ENCODE assay signal across 35 mouse cellular contexts in genomic region chr19:7604107-7604506, GRCm38 (mm10). TPM values are rescaled to one million over a fixed set of nuclear protein-coding genes. Genes with fewer than 3 reads are reported as not detected.
"Had no signal": no experiment of that assay in that cellular context is flagged by ENCODE, and none has a peak within 500 bp of the region (broad histone marks: within the 10 kb centered on the region; RNA-seq: fewer than 3 reads in every experiment).

No protein-coding gene starts in this region.

- H3K4me3 ChIP-seq: embryonic facial prominence, embryonic 10.5 days; embryonic facial prominence, embryonic 12.5 days; embryonic facial prominence, embryonic 13.5 days; embryonic facial prominence, embryonic 15.5 days; erythroblast, embryonic 14.5 days; forebrain, embryonic 10.5 days; forebrain, embryonic 12.5 days; forebrain, embryonic 13.5 days; forebrain, embryonic 15.5 days; gastrocnemius, adult 2 months; heart, adult 2 months had no signal

- H3K36me3 ChIP-seq: embryonic facial prominence, embryonic 10.5 days; embryonic facial prominence, embryonic 12.5 days; embryonic facial prominence, embryonic 13.5 days; embryonic facial prominence, embryonic 15.5 days; forebrain, embryonic 10.5 days; forebrain, embryonic 12.5 days; forebrain, embryonic 15.5 days had no signal

- H3K27ac ChIP-seq: embryonic facial prominence, embryonic 10.5 days; embryonic facial prominence, embryonic 12.5 days; embryonic facial prominence, embryonic 13.5 days; embryonic facial prominence, embryonic 15.5 days; forebrain, embryonic 10.5 days; forebrain, embryonic 13.5 days; forebrain, embryonic 15.5 days; gastrocnemius, adult 2 months; heart, adult 2 months had no signal

- H3K9ac ChIP-seq: embryonic facial prominence, embryonic 12.5 days; embryonic facial prominence, embryonic 13.5 days; embryonic facial prominence, embryonic 15.5 days; forebrain, embryonic 12.5 days; forebrain, embryonic 13.5 days; forebrain, embryonic 15.5 days; forebrain, postnatal 0 days had no signal

- ATAC-seq: forebrain, embryonic 13.5 days; forebrain, embryonic 14.5 days; forebrain, embryonic 15.5 days; forebrain, embryonic 16.5 days; forebrain, postnatal 0 days had no signal

- H3K4me2 ChIP-seq: embryonic facial prominence, embryonic 12.5 days; embryonic facial prominence, embryonic 13.5 days; embryonic facial prominence, embryonic 15.5 days; forebrain, embryonic 12.5 days; forebrain, embryonic 13.5 days; forebrain, embryonic 15.5 days had no signal

- H3K9me3 ChIP-seq: embryonic facial prominence, embryonic 10.5 days; embryonic facial prominence, embryonic 12.5 days; embryonic facial prominence, embryonic 13.5 days; embryonic facial prominence, embryonic 15.5 days; forebrain, embryonic 10.5 days; forebrain, embryonic 12.5 days; forebrain, embryonic 13.5 days; forebrain, embryonic 15.5 days had no signal

- H3K27me3 ChIP-seq: embryonic facial prominence, embryonic 12.5 days; embryonic facial prominence, embryonic 13.5 days; forebrain, embryonic 15.5 days had no signal

- DNase-seq: cerebellum, adult 2 months; cerebellum, adult 8-10 months; cerebellum, adult 9-10 months; cerebellum, adult 9-11 months; cerebellum, postnatal 10 days; cerebellum, postnatal 14 days; cerebellum, postnatal 25 days; cerebellum, postnatal 36 days; embryo, embryonic 11 days; forebrain, postnatal 0 days; gastrocnemius, adult 2 months; gastrocnemius, postnatal 10 days; gastrocnemius, postnatal 14 days; gastrocnemius, postnatal 25 days; gastrocnemius, postnatal 36 days; heart, adult 18-20 months; heart, adult 2 months had no signal

RNA-seq across cellular contexts. Expression of gene Lgals12, which starts 2.9 kb away (rescaled TPM):
- total RNA-seq: common myeloid progenitor, adult 5-6 weeks; granulocyte monocyte progenitor cell, adult 5-6 weeks had no signal
- polyA plus RNA-seq: erythroblast, embryonic 14.5 days had no signal

RNA-seq across cellular contexts. Expression of gene Hrasls5, which starts 8.2 kb away (rescaled TPM):
- total RNA-seq: common myeloid progenitor, adult 5-6 weeks; forebrain, postnatal 0 days; gastrocnemius, adult 18-20 months; gastrocnemius, adult 2 months; gastrocnemius, adult 8-10 months; gastrocnemius, postnatal 10 days; gastrocnemius, postnatal 14 days; gastrocnemius, postnatal 25 days; gastrocnemius, postnatal 36 days; gastrocnemius, postnatal 4 days; granulocyte monocyte progenitor cell, adult 5-6 weeks; heart, adult 18-20 months; heart, adult 2 months had no signal
- polyA plus RNA-seq: embryonic facial prominence, embryonic 10.5 days; embryonic facial prominence, embryonic 11.5 days; embryonic facial prominence, embryonic 12.5 days; embryonic facial prominence, embryonic 13.5 days; erythroblast, embryonic 14.5 days; forebrain, embryonic 10.5 days; forebrain, embryonic 11.5 days; forebrain, embryonic 12.5 days; forebrain, embryonic 13.5 days; forebrain, embryonic 14.5 days; forebrain, embryonic 15.5 days; forebrain, embryonic 16.5 days had no signal
